Mouse (Mus musculus) bone marrow, adult 2 months (tissue): ENCODE measurements around the gene Adsl.

Experiments used
- CTCF ChIP-seq: fragments of 200-500 bp; IDR thresholded peaks from 2 replicates; pipeline ENCODE4 v1.5.1; 2011; ENCODE audit warnings: low read length, control low read depth; ENCODE audit not compliant: control insufficient read depth, insufficient read depth
- POLR2A ChIP-seq: fragments of 200-500 bp; IDR thresholded peaks from 2 replicates; pipeline ENCODE4 v1.6.1; 2011; ENCODE audit warnings: low read depth, mild to moderate bottlenecking, control low read depth, low read length, borderline replicate concordance; ENCODE audit not compliant: control insufficient read depth

DNA sequence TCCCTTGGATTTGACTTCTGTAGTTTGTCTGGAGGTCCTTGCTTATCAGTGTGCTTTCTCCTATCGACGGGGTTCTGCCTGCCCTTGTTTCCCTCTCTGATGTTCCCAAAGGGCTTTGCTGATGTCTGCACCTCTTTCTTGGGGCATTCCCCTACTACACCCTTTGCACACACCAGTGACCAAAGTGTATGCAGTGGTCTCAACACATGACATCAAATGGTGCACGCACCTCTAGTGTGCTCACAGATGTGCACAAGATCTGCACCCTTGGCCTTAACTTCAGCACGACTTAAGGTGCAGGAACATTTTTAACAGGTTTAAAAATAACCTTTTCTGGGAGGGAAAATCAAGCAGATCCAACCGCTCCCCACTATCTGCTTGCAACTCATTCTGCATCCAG lies 8.9 kb upstream of the Adsl start:
- TF ChIP-seq CTCF (no peak), POLR2A (no peak)
